Mouse (Mus musculus) CH12.LX (cell line): ENCODE data around the gene Gck. TPM values are rescaled to one million over a fixed set of nuclear protein-coding genes. Genes with fewer than 3 reads are reported as not detected.

ENCODE experiments used
- DNase-seq: peaks from one replicate; pipeline ENCODE4 v3.0.0-alpha.2; 2013; ENCODE audit errors: extremely low read depth
- H3K27ac ChIP-seq: 2 replicates; pipeline ENCODE4 v1.5.1; 2012; ENCODE audit warnings: low read depth, mild to moderate bottlenecking, control low read depth, moderate library complexity; ENCODE audit not compliant: insufficient read depth
- H3K27me3 ChIP-seq: replicated peaks from 2 replicates; pipeline ENCODE3; 2012; ENCODE audit warnings: inconsistent platforms
- H3K36me3 ChIP-seq, 2 experiments: replicated peaks in 1 of 2; 2 replicates each; pipeline versions ENCODE3 to v1.6.1; 2012; ENCODE audit warnings: inconsistent platforms in 1 of 2, low read length in 1 of 2, mild to moderate bottlenecking in 1 of 2, mixed read lengths in 1 of 2, moderate library complexity in 1 of 2; ENCODE audit not compliant: control insufficient read depth in 1 of 2, insufficient read depth in 1 of 2
- H3K4me1 ChIP-seq, 2 experiments: 2 replicates each; pipeline ENCODE4 v1.6.1; 2012; ENCODE audit warnings: inconsistent platforms in 1 of 2, moderate library complexity in 1 of 2; ENCODE audit not compliant: insufficient read depth in 2 of 2, control insufficient read depth in 1 of 2
- H3K4me2 ChIP-seq: 2 replicates; pipeline ENCODE4 v1.6.1; 2012; ENCODE audit warnings: low read depth, mild to moderate bottlenecking, control low read depth; ENCODE audit not compliant: poor library complexity, insufficient read depth, severe bottlenecking
- H3K4me3 ChIP-seq, 3 experiments: fragments of 150-350 bp in 1 of 3; sonication (generic) in 1 of 3; replicated peaks in 1 of 3; 2 replicates each; pipeline versions ENCODE3 to v1.5.1; 2011 to 2012; ENCODE audit warnings: low read depth in 2 of 3, low read length in 2 of 3, mild to moderate bottlenecking in 2 of 3, moderate library complexity in 2 of 3, control low read depth in 1 of 3, improper control_type of control experiment in 1 of 3, inconsistent platforms in 1 of 3, mixed read lengths in 1 of 3; ENCODE audit not compliant: poor library complexity in 1 of 3
- H3K79me2 ChIP-seq: replicated peaks from 2 replicates; pipeline ENCODE4 v1.6.1; 2012; ENCODE audit warnings: mild to moderate bottlenecking, moderate library complexity; ENCODE audit not compliant: control insufficient read depth, poor library complexity, insufficient read depth, severe bottlenecking; ENCODE audit errors: extremely low read depth
- H3K9ac ChIP-seq: 2 replicates; pipeline ENCODE4 v1.6.1; 2012; ENCODE audit warnings: low read depth, mild to moderate bottlenecking, control low read depth, moderate library complexity; ENCODE audit not compliant: insufficient read depth
- H3K9me3 ChIP-seq: replicated peaks from 2 replicates; pipeline ENCODE3; 2012; ENCODE audit warnings: low read length, inconsistent platforms, mixed read lengths
- BHLHE40 ChIP-seq: IDR thresholded peaks from 2 replicates; pipeline ENCODE4 v1.6.1; 2011; ENCODE audit warnings: mild to moderate bottlenecking, low read depth, low read length, improper control_type of control experiment
- CHD1 ChIP-seq: IDR thresholded peaks from 2 replicates; pipeline ENCODE4 v1.6.1; 2012; ENCODE audit warnings: low read depth, low read length, improper control_type of control experiment, inconsistent platforms
- CHD2 ChIP-seq: IDR thresholded peaks from 2 replicates; pipeline ENCODE4 v1.6.1; 2011; ENCODE audit warnings: low read length, improper control_type of control experiment
- CTCF ChIP-seq, 2 experiments: IDR thresholded peaks in 1 of 2; conservative IDR thresholded peaks in 1 of 2; 2 replicates each; pipeline ENCODE4 v1.5.1; 2011 to 2012; ENCODE audit warnings: low read depth in 2 of 2, low read length in 2 of 2, improper control_type of control experiment in 1 of 2, inconsistent platforms in 1 of 2, mild to moderate bottlenecking in 1 of 2, moderate library complexity in 1 of 2
- E2F4 ChIP-seq: IDR thresholded peaks from 2 replicates; pipeline ENCODE4 v1.6.1; 2011; ENCODE audit warnings: low read depth, low read length, improper control_type of control experiment; ENCODE audit not compliant: insufficient replicate concordance
- ELF1 ChIP-seq: IDR thresholded peaks from 2 replicates; pipeline ENCODE4 v1.6.1; 2014; ENCODE audit warnings: low read depth, mild to moderate bottlenecking, inconsistent platforms, low read length, improper control_type of control experiment
- GABPA ChIP-seq: IDR thresholded peaks from 2 replicates; pipeline ENCODE4 v1.6.1; 2012; ENCODE audit warnings: low read depth, low read length, improper control_type of control experiment, inconsistent platforms; ENCODE audit not compliant: insufficient replicate concordance
- HCFC1 ChIP-seq: IDR thresholded peaks from 2 replicates; pipeline ENCODE4 v1.6.1; 2012; ENCODE audit warnings: low read depth, mild to moderate bottlenecking, inconsistent platforms, low read length, improper control_type of control experiment
- JUND ChIP-seq: conservative IDR thresholded peaks from 2 replicates; pipeline ENCODE4 v1.6.1; 2011; ENCODE audit warnings: low read depth, low read length, improper control_type of control experiment
- MAX ChIP-seq: IDR thresholded peaks from 2 replicates; pipeline ENCODE4 v1.6.1; 2011; ENCODE audit warnings: low read length, improper control_type of control experiment
- MEF2A ChIP-seq: IDR thresholded peaks from 2 replicates; pipeline ENCODE4 v1.6.1; 2014; ENCODE audit warnings: low read depth, mild to moderate bottlenecking, inconsistent platforms, low read length, improper control_type of control experiment, borderline replicate concordance
- MXI1 ChIP-seq: IDR thresholded peaks from 2 replicates; pipeline ENCODE4 v1.6.1; 2011; ENCODE audit warnings: mild to moderate bottlenecking, low read depth, low read length, improper control_type of control experiment
- MYC ChIP-seq: IDR thresholded peaks from 2 replicates; pipeline ENCODE4 v1.6.1; 2011; ENCODE audit warnings: low read depth, mild to moderate bottlenecking, improper control_type of control experiment, low read length
- PAX5 ChIP-seq: IDR thresholded peaks from 2 replicates; pipeline ENCODE4 v1.6.1; 2012; ENCODE audit warnings: low read length, inconsistent platforms, mixed read lengths
- POLR2AphosphoS2 ChIP-seq: IDR thresholded peaks from 2 replicates; pipeline ENCODE4 v1.6.1; 2011; ENCODE audit warnings: low read depth, low read length, improper control_type of control experiment
- RAD21 ChIP-seq: IDR thresholded peaks from 2 replicates; pipeline ENCODE4 v1.6.1; 2011; ENCODE audit warnings: low read depth, mild to moderate bottlenecking, low read length, improper control_type of control experiment, moderate library complexity
- RCOR1 ChIP-seq: conservative IDR thresholded peaks from 2 replicates; pipeline ENCODE4 v1.6.1; 2012; ENCODE audit warnings: low read depth, mild to moderate bottlenecking, inconsistent platforms, low read length, improper control_type of control experiment
- SMC3 ChIP-seq: IDR thresholded peaks from 2 replicates; pipeline ENCODE4 v1.6.1; 2011; ENCODE audit warnings: low read depth, low read length, improper control_type of control experiment
- TBP ChIP-seq: conservative IDR thresholded peaks from 2 replicates; pipeline ENCODE4 v1.6.1; 2011; ENCODE audit warnings: low read depth, low read length, improper control_type of control experiment
- UBTF ChIP-seq: IDR thresholded peaks from 2 replicates; pipeline ENCODE4 v1.6.1; 2012; ENCODE audit warnings: low read depth, mild to moderate bottlenecking, inconsistent platforms, low read length, improper control_type of control experiment, moderate library complexity
- USF1 ChIP-seq: IDR thresholded peaks from 2 replicates; pipeline ENCODE4 v1.6.1; 2014; ENCODE audit warnings: low read depth, mild to moderate bottlenecking, inconsistent platforms, low read length, improper control_type of control experiment
- USF2 ChIP-seq: conservative IDR thresholded peaks from 2 replicates; pipeline ENCODE4 v1.6.1; 2011; ENCODE audit warnings: low read depth, low read length, improper control_type of control experiment
- ZC3H11A ChIP-seq: IDR thresholded peaks from 2 replicates; pipeline ENCODE4 v1.6.1; 2012; ENCODE audit warnings: low read depth, mild to moderate bottlenecking, inconsistent platforms, low read length, improper control_type of control experiment
- ZMIZ1 ChIP-seq: IDR thresholded peaks from 2 replicates; pipeline ENCODE4 v1.6.1; 2012; ENCODE audit warnings: low read depth, mild to moderate bottlenecking, inconsistent platforms, low read length, improper control_type of control experiment
- ZNF384 ChIP-seq: IDR thresholded peaks from 2 replicates; pipeline ENCODE4 v1.6.1; 2012; ENCODE audit warnings: low read depth, low read length, improper control_type of control experiment, inconsistent platforms
- dilution Hi-C: fragments of 300-500 bp; cut with MboI; formaldehyde crosslinking; loops from 2 replicates; pipeline ENCODE4 v1.14.3; 2020; ENCODE audit warnings: low sequenced_read_pairs; ENCODE audit not compliant: extremely low pct_unique_long_range_greater_than_20kb, extremely low pct_ligation_motif_present
- in situ Hi-C: fragments of 300-500 bp; cut with MboI; formaldehyde crosslinking; loops from 3 replicates; pipeline ENCODE4 v1.14.3; 2019; ENCODE audit warnings: low sequenced_read_pairs, low pct_ligation_motif_present, low pct_unique_long_range_greater_than_20kb, mixed read lengths
- polyA plus RNA-seq: library from polyadenylated mRNA; unstranded; fragments of >175 nt; gene quantifications from 2 replicates; pipeline ENCODE4 v1.2.1, GENCODE M21; 2012; ENCODE audit warnings: low read depth; ENCODE audit not compliant: insufficient read length
- total RNA-seq, 2 experiments: library from RNA; depleted of rRNA; stranded (reverse); fragments of 300-350 nt in 1 of 2; fragments of >200 nt in 1 of 2; gene quantifications; 2 replicates each; pipeline ENCODE4 v1.2.3; 2012 to 2014

Gck gene
- total and polyA plus RNA-seq, 3 experiments = 0.68 to 1.4 (median 1.0) TPM

- DNase-seq = no peak
- peaks cover 65 to 97% of the 10 kb centered on the region in 2 experiments for H3K36me3 ChIP-seq
- H3K27me3 ChIP-seq = no peaks in the 10 kb centered on the region
- in situ Hi-C loops (no loop called here), dilution Hi-C loops (no loop called here)
- no peaks in the 10 kb centered on the region for H3K4me1 ChIP-seq
- no peak overlapping the region for H3K4me2 ChIP-seq
- H3K27ac ChIP-seq = no peak overlapping the region
- H3K79me2 ChIP-seq = no peaks in the 10 kb centered on the region
- H3K4me3 ChIP-seq = no peak overlapping the region
- no peak for TF ChIP-seq CHD1
- TF ChIP-seq ELF1 = no peak
- no peak for TF ChIP-seq MAX
- TF ChIP-seq RCOR1 = no peak
- no peak for TF ChIP-seq SMC3
- no peak for TF ChIP-seq CTCF (conservative IDR thresholded peaks at IDR 0.05 in 1 of 2, IDR thresholded peaks at IDR 0.05 in 1 of 2; ENCODE audit: low read depth in 2 of 2, low read length in 2 of 2)
- no peak for TF ChIP-seq E2F4
- no peak for TF ChIP-seq MXI1
- no peak for TF ChIP-seq USF1
- no peak for TF ChIP-seq TBP
- TF ChIP-seq PAX5 = no peak
- TF ChIP-seq ZMIZ1 = no peak
- TF ChIP-seq ZC3H11A = no peak
- H3K9me3 ChIP-seq = no peaks in the 10 kb centered on the region
- no peak overlapping the region for H3K9ac ChIP-seq
These were observed 16.9 kb upstream of the Gck start for GRCm38 (mm10) chr11:5966751-5967150.

DNA sequence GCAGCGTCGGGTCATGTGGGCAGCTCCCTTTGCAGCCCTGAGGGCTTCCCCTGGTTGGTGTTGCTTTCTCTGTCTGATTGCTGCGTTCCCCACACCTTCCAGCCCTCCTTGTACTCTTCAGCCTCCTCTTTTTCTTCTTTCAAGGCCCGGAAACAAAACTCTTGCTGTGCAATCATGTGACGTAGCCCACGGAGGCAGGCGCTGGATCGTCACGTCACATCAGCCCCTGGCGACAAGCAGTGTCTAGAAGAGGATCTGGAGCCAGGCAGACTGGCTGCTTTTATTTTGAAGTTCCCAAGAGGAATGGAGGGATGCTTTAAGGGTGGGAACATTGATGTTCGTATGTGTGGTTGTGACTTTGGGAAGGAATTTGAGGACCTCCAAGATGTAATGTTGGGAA is 16.0 kb upstream of the Gck start:
- H3K4me1 ChIP-seq = no peaks in the 10 kb centered on the region
- H3K27ac ChIP-seq = no peak overlapping the region
- H3K27me3 ChIP-seq = no peaks in the 10 kb centered on the region
- no peak overlapping the region for H3K4me3 ChIP-seq
- TF ChIP-seq MEF2A = no peak
- no peak for TF ChIP-seq ELF1
- TF ChIP-seq SMC3 = no peak
- TF ChIP-seq RAD21 = no peak
- TF ChIP-seq POLR2AphosphoS2 = no peak
- TF ChIP-seq USF2 = no peak
- no peak for TF ChIP-seq HCFC1
- no peak for TF ChIP-seq RCOR1
- no peak for TF ChIP-seq BHLHE40
- TF ChIP-seq CHD2 = no peak
- no peak for TF ChIP-seq MXI1
- no peak for TF ChIP-seq ZNF384
- no peak for TF ChIP-seq TBP
- no peak for TF ChIP-seq JUND
- no peak for TF ChIP-seq MYC
- TF ChIP-seq UBTF = no peak
- TF ChIP-seq GABPA = no peak
- TF ChIP-seq CHD1 = no peak
- H3K4me2 ChIP-seq = no peak overlapping the region
- dilution Hi-C loops (no loop called here), in situ Hi-C loops (no loop called here)
- H3K79me2 ChIP-seq = no peaks in the 10 kb centered on the region
- H3K9me3 ChIP-seq = no peaks in the 10 kb centered on the region
- no peak overlapping the region for H3K9ac ChIP-seq
- H3K36me3 ChIP-seq = peaks cover 73 to 98% of the 10 kb centered on the region in 2 experiments
- no peak for DNase-seq
